8 mouse cellular contexts compared by ENCODE assay signal in the genomic region with DNA sequence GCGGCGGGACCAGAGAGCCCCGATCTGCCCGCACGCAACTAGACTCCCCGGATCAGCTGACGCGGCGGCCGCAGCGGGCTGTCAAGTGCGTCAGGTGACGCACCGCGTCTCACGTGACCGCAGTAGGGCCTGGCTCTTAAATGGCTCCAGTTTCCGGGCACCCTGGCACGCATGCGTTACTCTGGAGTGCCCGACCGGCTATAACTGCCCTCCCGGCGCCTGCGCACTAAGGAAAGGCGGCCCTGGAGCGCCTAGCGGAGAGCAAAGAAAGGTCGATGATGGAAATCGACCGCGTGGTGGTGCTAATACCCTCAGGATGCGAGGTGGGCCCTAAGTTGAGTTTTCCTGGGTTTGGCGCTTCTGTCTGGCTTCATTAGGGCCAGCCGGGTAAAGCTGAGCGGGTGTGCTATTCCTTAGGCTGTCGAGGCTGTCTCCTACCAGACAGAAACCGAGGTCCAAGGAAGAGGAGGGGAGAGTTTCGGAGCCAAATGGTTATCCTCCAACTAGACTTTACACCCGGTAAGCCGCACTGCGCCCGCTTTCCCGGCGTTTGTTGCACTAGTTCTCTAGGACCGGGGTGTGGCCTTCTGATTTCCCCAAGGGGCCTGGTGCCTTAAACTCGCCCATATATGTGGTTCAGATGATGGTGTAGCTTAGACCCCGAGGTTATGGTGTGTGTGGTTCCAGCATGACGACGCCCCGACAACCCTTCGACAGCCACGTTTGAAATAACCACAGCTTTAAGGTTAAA. TPM values are rescaled to one million over a fixed set of nuclear protein-coding genes. Genes with fewer than 3 reads are reported as not detected.
A peak's percentile ranks its signal among the peaks of the same experiment; 100 is the strongest.
DNase-seq lines count a peak whose midpoint lies in the region; ATAC-seq lines count a peak whose summit lies in the region.

A gene (minus strand): TSS at position 96 of the 751 bp plus-strand sequence.

- no peaks in the 10 kb centered on the region for H3K9me3 ChIP-seq in hindbrain, embryonic 12.5 days (replicated peaks)

- H3K4me3 ChIP-seq in hindbrain, embryonic 12.5 days, result peak within 1 kb of the TSS; percentile 76

- no peaks in the 10 kb centered on the region for H3K36me3 ChIP-seq in hindbrain, embryonic 12.5 days

- peak; percentile 100 for DNase-seq in NIH3T3 (ENCODE audit: low read depth)
- DNase-seq in cerebellum, postnatal 10 days, result peak; percentile 99 to 100
- peak; percentile 99 for DNase-seq in frontal cortex, postnatal 10 days (ENCODE audit: low spot score in 2 of 2)
- peak; percentile 99 to 100 for DNase-seq in layer of hippocampus, postnatal 14 days (ENCODE audit: low spot score in 2 of 2)
- peak; percentile 99 for DNase-seq in lung, postnatal 14 days
- peak; percentile 97 for DNase-seq in retina, adult 2 months (ENCODE audit: low read depth, low spot score)
- peak; percentile 98 to 100 for DNase-seq in thymus, postnatal 36 days

- no peaks in the 10 kb centered on the region; the same call in 1 of the 2 replicates for H3K27me3 ChIP-seq in hindbrain, embryonic 12.5 days

- H3K27ac ChIP-seq in hindbrain, embryonic 12.5 days, result peak within 1 kb of the TSS; percentile 85

- WGBS in hindbrain, embryonic 12.5 days, result 3% methylated on average over 53 of the region's 53 CpGs

- ATAC-seq in hindbrain, embryonic 12.5 days (ENCODE audit: low FRiP score), result peak; percentile 99

- peak within 1 kb of the TSS; percentile 84 for H3K9ac ChIP-seq in hindbrain, embryonic 12.5 days

- peaks cover 27% of the 10 kb centered on the region for H3K4me1 ChIP-seq in hindbrain, embryonic 12.5 days

- H3K4me2 ChIP-seq in hindbrain, embryonic 12.5 days (replicated peaks), result peak within 1 kb of the TSS; percentile 80

RNA-seq across cellular contexts. Expression of the gene that starts here (rescaled TPM):
- 117 and 127 TPM in 2 replicates for polyA plus RNA-seq in hindbrain, embryonic 12.5 days (2016; fragmentation: Nextera tagmentation; extraction: Ambion mirVana)
- total RNA-seq in layer of hippocampus, postnatal 14 days (2021), result 100 to 1,000 TPM; 321 to 323 TPM

Comparison
In these comparisons a context has a peak if more than half of its experiments do, and no peak if none do; other contexts are left out.
1. Peak in every context shown above with its lines: DNase-seq, ATAC-seq, H3K4me3 ChIP-seq and H3K27ac ChIP-seq.